Mouse (Mus musculus): ENCODE measurements around the gene Zbtb8a. TPM values are rescaled to one million over a fixed set of nuclear protein-coding genes. Genes with fewer than 3 reads are reported as not detected.
A peak's percentile ranks its signal among the peaks of the same experiment; 100 is the strongest.

Gene Zbtb8a
- total RNA-seq (2012; rRNA removed) (0.85 and 0.89 TPM in 2 replicates), polyA plus RNA-seq (2012; ENCODE audit: insufficient read depth in 1 of 2, insufficient read length in 2 of 2, low read depth in 1 of 2, low replicate concordance in 2 of 2, missing spikeins in 1 of 2) (1 to 10 TPM in 1 of 2 experiments, not detected in 1; 1.6 TPM)

DNA sequence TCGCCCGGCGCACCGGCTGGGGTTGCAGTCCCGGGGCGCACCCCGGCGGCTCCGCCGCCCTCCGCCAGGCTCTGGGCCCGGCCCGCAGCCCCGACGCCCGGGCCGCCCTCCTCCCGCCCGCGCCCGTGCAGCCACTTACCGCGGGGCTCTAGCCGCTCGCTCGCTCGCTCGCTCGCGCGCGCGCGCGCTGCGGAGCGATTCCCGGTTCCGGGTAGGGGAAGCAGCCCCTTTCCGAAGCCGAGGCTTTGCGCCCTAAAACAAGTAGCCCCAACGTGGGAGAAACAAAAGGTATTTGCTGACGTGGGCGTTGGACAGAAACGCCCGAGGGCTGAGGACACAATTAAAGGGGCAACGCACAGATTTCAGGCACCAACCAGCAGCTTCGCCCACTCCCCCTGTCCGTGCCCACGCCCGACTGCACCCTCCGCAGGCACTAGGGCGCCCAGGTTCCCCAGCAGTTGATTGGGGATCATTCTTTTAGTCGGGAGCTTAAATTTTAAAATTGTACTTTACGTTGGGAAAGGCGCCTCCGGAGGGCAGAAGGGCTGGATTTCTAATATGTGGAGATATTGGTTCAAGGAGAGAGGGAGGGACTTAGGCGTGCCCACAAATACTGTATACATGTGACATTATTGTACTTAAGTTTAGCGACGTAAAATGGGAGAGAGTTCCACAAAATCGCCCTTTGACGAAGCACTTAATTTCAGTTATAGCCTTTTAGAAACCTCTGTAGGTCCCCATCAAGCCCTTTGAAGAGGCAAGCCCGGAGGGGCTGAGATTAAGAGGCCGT, at the start of gene Zbtb8a:
Gene Zbtb8a (minus strand): TSS at position 516 of the 790 bp plus-strand sequence.
- H3K27ac ChIP-seq (ENCODE audit: control insufficient read depth, low read depth, low read length), result no peak within 1 kb of the TSS
- H3K36me3 ChIP-seq (ENCODE audit: control insufficient read depth in 1 of 2, insufficient read depth in 2 of 2, low read length in 2 of 2), result peaks cover 0 to 5% of the 10 kb centered on the region in 2 experiments; a peak in 2 of 4 replicates
- peak within 1 kb of the TSS; percentile 81 for H3K9ac ChIP-seq (ENCODE audit: control insufficient read depth, low read depth, low read length, poor library complexity, severe bottlenecking)
- H3K79me2 ChIP-seq (ENCODE audit: control insufficient read depth, insufficient read depth, low read length, poor library complexity), result no peaks in the 10 kb centered on the region; the same call in 1 of the 2 replicates
- TF ChIP-seq NRF1 (IDR thresholded peaks at IDR 0.05; ENCODE audit: insufficient read depth, low read depth, low read length, poor library complexity, severe bottlenecking) (peak; percentile 52; the same call in 1 of the 2 replicates), ZMIZ1 (IDR thresholded peaks at IDR 0.05; ENCODE audit: low read depth, low read length) (no peak), ELF1 (IDR thresholded peaks at IDR 0.05; ENCODE audit: low read depth, low read length) (0 out of 2 replicates have a peak, but pooled peaks have one; percentile 29), CHD1 (IDR thresholded peaks at IDR 0.05; ENCODE audit: low read depth, low read length) (no peak), POLR2A (IDR thresholded peaks at IDR 0.05; ENCODE audit: control insufficient read depth in 1 of 2, insufficient read depth in 1 of 2, low read depth in 1 of 2, low read length in 2 of 2, poor library complexity in 1 of 2) (0 out of 4 replicates have a peak, but pooled peaks of 1 of the 2 experiments have one; percentile 16), UBTF (IDR thresholded peaks at IDR 0.05; ENCODE audit: borderline replicate concordance, insufficient read depth, low read depth, low read length) (no peak), CHD2 (IDR thresholded peaks at IDR 0.05; ENCODE audit: low read length) (no peak), ZKSCAN1 (IDR thresholded peaks at IDR 0.05; ENCODE audit: low read depth, low read length) (no peak), TAL1 (IDR thresholded peaks at IDR 0.05; ENCODE audit: low read length) (no peak)
- H3K4me3 ChIP-seq (ENCODE audit: control insufficient read depth in 1 of 2, insufficient read depth in 1 of 2, low read depth in 2 of 2, low read length in 2 of 2), result peak within 1 kb of the TSS; percentile 85 to 90
- H3K27me3 ChIP-seq (ENCODE audit: control insufficient read depth in 1 of 2, insufficient read depth in 2 of 2, low read length in 2 of 2), result peaks cover 0 to 3% of the 10 kb centered on the region in 2 experiments; a peak in 2 of 4 replicates
- H3K9me3 ChIP-seq (replicated peaks; ENCODE audit: insufficient read depth, low read length), result no peaks in the 10 kb centered on the region
- peak; percentile 46 for DNase-seq (ENCODE audit: low read depth, low spot score)
- H3K4me1 ChIP-seq (ENCODE audit: control insufficient read depth in 1 of 2, insufficient read depth in 2 of 2, low read length in 2 of 2), result peaks cover 2 to 16% of the 10 kb centered on the region in 2 experiments; a peak in 3 of 4 replicates

DNA sequence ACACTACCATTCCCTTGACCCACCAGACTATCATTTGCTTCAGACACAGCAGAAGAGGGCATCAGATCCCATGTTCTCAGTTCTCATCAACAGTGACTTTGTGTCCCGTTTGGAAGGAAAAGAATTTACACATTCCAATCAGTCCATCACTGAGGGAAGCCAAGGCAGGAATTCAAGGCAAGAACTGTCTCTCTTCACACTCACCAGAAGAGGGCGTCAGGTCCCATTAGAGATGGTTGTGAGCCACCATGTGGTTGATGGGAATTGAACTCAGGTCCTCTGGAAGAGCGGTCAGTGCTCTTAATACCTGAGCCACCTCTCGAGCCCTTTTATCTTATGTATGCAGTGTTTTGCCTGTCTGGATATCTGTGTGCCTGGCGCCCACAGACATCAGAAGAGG, 40.4 kb upstream of the Zbtb8a start:
- H3K36me3 ChIP-seq (ENCODE audit: control insufficient read depth in 1 of 2, insufficient read depth in 2 of 2, low read length in 2 of 2), result peaks cover 0 to 10% of the 10 kb centered on the region in 2 experiments; a peak in 2 of 4 replicates
- no peak overlapping the region for H3K4me3 ChIP-seq (ENCODE audit: control insufficient read depth in 1 of 2, insufficient read depth in 1 of 2, low read depth in 2 of 2, low read length in 2 of 2)
- H3K79me2 ChIP-seq (ENCODE audit: control insufficient read depth, insufficient read depth, low read length, poor library complexity), result no peaks in the 10 kb centered on the region
- no peak overlapping the region for H3K9ac ChIP-seq (ENCODE audit: control insufficient read depth, low read depth, low read length, poor library complexity, severe bottlenecking)
- peaks cover 0 to 2% of the 10 kb centered on the region in 2 experiments; a peak in 2 of 4 replicates for H3K27me3 ChIP-seq (ENCODE audit: control insufficient read depth in 1 of 2, insufficient read depth in 2 of 2, low read length in 2 of 2)
- H3K4me1 ChIP-seq (ENCODE audit: control insufficient read depth in 1 of 2, insufficient read depth in 2 of 2, low read length in 2 of 2), result peaks cover 0 to 17% of the 10 kb centered on the region in 2 experiments; a peak in 3 of 4 replicates
- TF ChIP-seq ZC3H11A (IDR thresholded peaks at IDR 0.05; ENCODE audit: low read depth, low read length) (0 out of 2 replicates have a peak, but pooled peaks have one; percentile 9), CTCF (IDR thresholded peaks at IDR 0.05 in 2 of 3, conservative IDR thresholded peaks at IDR 0.05 in 1 of 3; ENCODE audit: control insufficient read depth in 1 of 3, insufficient read depth in 1 of 3, low read depth in 2 of 3, low read length in 3 of 3, poor library complexity in 1 of 3, severe bottlenecking in 1 of 3) (peak; percentile 7 to 43 (median 25); a peak in 3 of 6 replicates), NRF1 (IDR thresholded peaks at IDR 0.05; ENCODE audit: insufficient read depth, low read depth, low read length, poor library complexity, severe bottlenecking) (no peak)
- peak; percentile 33 for DNase-seq (ENCODE audit: low read depth, low spot score)
- no peaks in the 10 kb centered on the region for H3K9me3 ChIP-seq (replicated peaks; ENCODE audit: insufficient read depth, low read length)
- H3K27ac ChIP-seq (ENCODE audit: control insufficient read depth, low read depth, low read length), result no peak overlapping the region

Measured in MEL (cell line).